In the genomic region with DNA sequence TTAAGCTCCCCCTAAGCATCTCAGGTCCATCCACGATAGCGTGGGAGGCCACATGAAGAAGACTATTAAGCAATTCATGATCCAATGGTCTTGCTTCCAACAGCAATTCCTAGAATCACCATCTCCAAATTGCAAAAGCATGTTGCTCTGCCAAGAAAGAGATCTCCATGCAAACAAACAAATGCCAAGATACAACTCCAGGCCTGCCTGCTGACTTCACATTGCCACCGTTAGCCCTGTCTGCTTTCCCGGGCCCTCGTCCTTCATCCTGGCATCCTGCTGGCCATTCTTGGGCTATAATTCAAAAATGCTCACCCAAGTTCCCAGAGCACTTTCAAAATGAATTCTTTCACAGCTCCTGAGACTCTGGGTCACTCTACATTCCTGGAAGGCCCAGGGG, we compare ENCODE assay signal across 14 mouse cellular contexts. TPM values are rescaled to one million over a fixed set of nuclear protein-coding genes. Genes with fewer than 3 reads are reported as not detected.
DNase-seq lines count a peak whose midpoint lies in the region; ATAC-seq and TF ChIP-seq lines count a peak whose summit lies in the region.
"Had no signal": no experiment of that assay in that cellular context is flagged by ENCODE, and none has a peak within 500 bp of the region (broad histone marks: within the 10 kb centered on the region; RNA-seq: fewer than 3 reads in every experiment).

No protein-coding gene starts in this region.

- no peaks in the 10 kb centered on the region for H3K36me3 ChIP-seq in hindbrain, postnatal 0 days (ENCODE audit: insufficient read depth, low read length)
- no peaks in the 10 kb centered on the region for H3K36me3 ChIP-seq in hindbrain, embryonic 10.5 days
- H3K36me3 ChIP-seq in midbrain, embryonic 11.5 days (ENCODE audit: control insufficient read depth, insufficient read depth, low read length) = no peaks in the 10 kb centered on the region
- H3K36me3 ChIP-seq in midbrain, embryonic 16.5 days (ENCODE audit: control insufficient read depth, insufficient read depth, low read length) = no peaks in the 10 kb centered on the region
- no peaks in the 10 kb centered on the region for H3K36me3 ChIP-seq in neural tube, embryonic 15.5 days
- H3K36me3 ChIP-seq in forebrain, embryonic 16.5 days (ENCODE audit: control insufficient read depth, insufficient read depth) = no peaks in the 10 kb centered on the region
- H3K36me3 ChIP-seq: intestine, embryonic 15.5 days; liver, embryonic 12.5 days; midbrain, embryonic 13.5 days had no signal

- no peaks in the 10 kb centered on the region for H3K27me3 ChIP-seq in hindbrain, postnatal 0 days (ENCODE audit: insufficient read depth, low read length)
- H3K27me3 ChIP-seq in hindbrain, embryonic 10.5 days (ENCODE audit: insufficient read depth, poor library complexity, severe bottlenecking) = no peaks in the 10 kb centered on the region
- H3K27me3 ChIP-seq in midbrain, embryonic 11.5 days (ENCODE audit: control insufficient read depth, insufficient read depth, low read length) = no peaks in the 10 kb centered on the region
- no peaks in the 10 kb centered on the region for H3K27me3 ChIP-seq in midbrain, embryonic 16.5 days (ENCODE audit: control insufficient read depth, insufficient read depth, low read depth, low read length)
- H3K27me3 ChIP-seq in neural tube, embryonic 15.5 days (replicated peaks) = no peaks in the 10 kb centered on the region
- no peaks in the 10 kb centered on the region for H3K27me3 ChIP-seq in forebrain, embryonic 16.5 days (replicated peaks; ENCODE audit: control insufficient read depth, insufficient read depth, low read length)
- H3K27me3 ChIP-seq: intestine, embryonic 15.5 days; midbrain, embryonic 13.5 days had no signal

- no peaks in the 10 kb centered on the region for H3K9me3 ChIP-seq in hindbrain, postnatal 0 days (ENCODE audit: low read length)
- H3K9me3 ChIP-seq in hindbrain, embryonic 10.5 days = no peaks in the 10 kb centered on the region
- no peaks in the 10 kb centered on the region for H3K9me3 ChIP-seq in midbrain, embryonic 11.5 days (ENCODE audit: control insufficient read depth, low read length)
- no peaks in the 10 kb centered on the region for H3K9me3 ChIP-seq in midbrain, embryonic 16.5 days (replicated peaks; ENCODE audit: control insufficient read depth, low read length, poor library complexity, severe bottlenecking)
- no peaks in the 10 kb centered on the region for H3K9me3 ChIP-seq in neural tube, embryonic 15.5 days (replicated peaks)
- H3K9me3 ChIP-seq in forebrain, embryonic 16.5 days (ENCODE audit: control insufficient read depth, low read length) = no peaks in the 10 kb centered on the region
- H3K9me3 ChIP-seq: intestine, embryonic 15.5 days; liver, embryonic 12.5 days; midbrain, embryonic 13.5 days had no signal

- H3K9ac ChIP-seq in hindbrain, postnatal 0 days (replicated peaks; ENCODE audit: low read length) = no peak overlapping the region
- H3K9ac ChIP-seq in midbrain, embryonic 11.5 days (ENCODE audit: low read length) = no peak overlapping the region
- H3K9ac ChIP-seq in midbrain, embryonic 16.5 days (ENCODE audit: low read depth, low read length) = no peak overlapping the region
- no peak overlapping the region for H3K9ac ChIP-seq in neural tube, embryonic 15.5 days (replicated peaks)
- H3K9ac ChIP-seq in forebrain, embryonic 16.5 days (replicated peaks; ENCODE audit: low read depth, low read length) = no peak overlapping the region
- H3K9ac ChIP-seq: forebrain, postnatal 0 days; intestine, embryonic 15.5 days; liver, embryonic 12.5 days; midbrain, embryonic 13.5 days had no signal

- no peak overlapping the region for H3K4me3 ChIP-seq in hindbrain, postnatal 0 days (ENCODE audit: low read length)
- no peak overlapping the region for H3K4me3 ChIP-seq in hindbrain, embryonic 10.5 days
- no peak overlapping the region for H3K4me3 ChIP-seq in midbrain, embryonic 11.5 days (ENCODE audit: low read depth, low read length)
- no peak overlapping the region for H3K4me3 ChIP-seq in midbrain, embryonic 16.5 days (ENCODE audit: low read depth, low read length)
- no peak overlapping the region for H3K4me3 ChIP-seq in neural tube, embryonic 15.5 days (replicated peaks)
- no peak overlapping the region for H3K4me3 ChIP-seq in forebrain, embryonic 16.5 days (replicated peaks; ENCODE audit: low read length)
- H3K4me3 ChIP-seq: intestine, embryonic 15.5 days; liver, embryonic 12.5 days; midbrain, embryonic 13.5 days had no signal

- no peak overlapping the region for H3K4me2 ChIP-seq in hindbrain, postnatal 0 days (ENCODE audit: low read depth, low read length)
- H3K4me2 ChIP-seq in midbrain, embryonic 11.5 days = no peak overlapping the region
- no peak overlapping the region for H3K4me2 ChIP-seq in midbrain, embryonic 16.5 days (ENCODE audit: low read length)
- H3K4me2 ChIP-seq in neural tube, embryonic 15.5 days = no peak overlapping the region
- H3K4me2 ChIP-seq in forebrain, embryonic 16.5 days (ENCODE audit: low read length) = no peak overlapping the region
- H3K4me2 ChIP-seq: intestine, embryonic 15.5 days; liver, embryonic 12.5 days; midbrain, embryonic 13.5 days had no signal

- no peak for TF ChIP-seq CTCF in hindbrain, postnatal 0 days (IDR thresholded peaks at IDR 0.05; ENCODE audit: low read depth)

- H3K27ac ChIP-seq in hindbrain, postnatal 0 days = 0 out of 2 replicates have a peak overlapping the region, but pooled peaks have one; percentile 29
- H3K27ac ChIP-seq in hindbrain, embryonic 10.5 days = no peak overlapping the region
- no peak overlapping the region for H3K27ac ChIP-seq in midbrain, embryonic 11.5 days (ENCODE audit: low read depth, low read length)
- H3K27ac ChIP-seq in midbrain, embryonic 16.5 days (ENCODE audit: low read length) = no peak overlapping the region
- H3K27ac ChIP-seq in neural tube, embryonic 15.5 days (replicated peaks) = peak overlapping the region; percentile 3; the same call in 1 of the 2 replicates
- H3K27ac ChIP-seq in forebrain, embryonic 16.5 days (ENCODE audit: low read length) = no peak overlapping the region
- H3K27ac ChIP-seq: intestine, embryonic 15.5 days; liver, embryonic 12.5 days; midbrain, embryonic 13.5 days had no signal

- 54% methylated on average over 5 of the region's 5 CpGs for WGBS in hindbrain, postnatal 0 days
- WGBS in hindbrain, embryonic 10.5 days = 84% methylated on average over 5 of the region's 5 CpGs
- WGBS in midbrain, embryonic 11.5 days = 85% methylated on average over 5 of the region's 5 CpGs
- WGBS in midbrain, embryonic 16.5 days = 83% methylated on average over 5 of the region's 5 CpGs
- 45% methylated on average over 5 of the region's 5 CpGs for WGBS in neural tube, embryonic 15.5 days
- WGBS in forebrain, embryonic 16.5 days = 79% methylated on average over 5 of the region's 5 CpGs

- no peak for ATAC-seq in cerebellum, adult (ENCODE audit: insufficient number of reproducible peaks, low FRiP score, low TSS enrichment)
- ATAC-seq in hindbrain, postnatal 0 days = no peak
- ATAC-seq in midbrain, embryonic 11.5 days (ENCODE audit: low FRiP score) = no peak
- ATAC-seq in midbrain, embryonic 16.5 days = no peak
- no peak for ATAC-seq in neural tube, embryonic 15.5 days (ENCODE audit: low FRiP score)
- no peak for ATAC-seq in forebrain, embryonic 16.5 days
- ATAC-seq: forebrain, postnatal 0 days; intestine, embryonic 15.5 days; liver, embryonic 12.5 days; midbrain, embryonic 13.5 days had no signal

- DNase-seq in cerebellum, adult 9-11 months = peak; percentile 50
- no peak for DNase-seq in hindbrain, postnatal 0 days (ENCODE audit: low spot score)
- DNase-seq in hindbrain, embryonic 10.5 days (ENCODE audit: low spot score) = no peak
- DNase-seq in midbrain, embryonic 11.5 days (ENCODE audit: low spot score, missing footprints) = peak; percentile 83
- DNase-seq: forebrain, postnatal 0 days; right cerebral cortex, postnatal 25 days; thymus, postnatal 36 days had no signal

- peaks cover 6% of the 10 kb centered on the region; the same call in 1 of the 2 replicates for H3K4me1 ChIP-seq in hindbrain, postnatal 0 days (ENCODE audit: insufficient read depth, low read length)
- peaks cover 42% of the 10 kb centered on the region for H3K4me1 ChIP-seq in hindbrain, embryonic 10.5 days (replicated peaks)
- H3K4me1 ChIP-seq in midbrain, embryonic 11.5 days (ENCODE audit: control insufficient read depth, insufficient read depth, low read length) = peaks cover 11% of the 10 kb centered on the region
- peaks cover 23% of the 10 kb centered on the region for H3K4me1 ChIP-seq in midbrain, embryonic 16.5 days (ENCODE audit: control insufficient read depth, insufficient read depth, low read length)
- peaks cover 74% of the 10 kb centered on the region for H3K4me1 ChIP-seq in neural tube, embryonic 15.5 days
- H3K4me1 ChIP-seq in forebrain, embryonic 16.5 days (replicated peaks; ENCODE audit: control insufficient read depth, insufficient read depth, low read length) = peaks cover 14% of the 10 kb centered on the region

RNA-seq across cellular contexts. Expression of a gene that starts 5.6 kb away (rescaled TPM):
- total RNA-seq in hindbrain, postnatal 0 days (2014; rRNA removed) = 66.0 and 76.9 TPM in 2 replicates
- 67.9 and 72.1 TPM in 2 replicates for polyA plus RNA-seq in hindbrain, postnatal 0 days (2015; fragmentation: Nextera tagmentation; extraction: Ambion mirVana)
- polyA plus RNA-seq in hindbrain, embryonic 10.5 days (2016; fragmentation: Nextera tagmentation; extraction: Ambion mirVana) = 28.2 and 44.4 TPM in 2 replicates
- 33.1 and 34.0 TPM in 2 replicates for polyA plus RNA-seq in midbrain, embryonic 11.5 days (2014; fragmentation: Nextera tagmentation; extraction: Ambion mirVana)
- 107 and 108 TPM in 2 replicates for polyA plus RNA-seq in midbrain, embryonic 16.5 days (2015; fragmentation: Nextera tagmentation; extraction: Ambion mirVana)
- polyA plus RNA-seq in neural tube, embryonic 15.5 days (2015; fragmentation: Nextera tagmentation; extraction: Ambion mirVana) = 98.8 and 118 TPM in 2 replicates
- polyA plus RNA-seq in forebrain, embryonic 16.5 days (2015; fragmentation: Nextera tagmentation; extraction: Ambion mirVana) = 92.2 and 99.1 TPM in 2 replicates

Comparison
In these comparisons a context has a peak if more than half of its experiments do, and no peak if none do; other contexts are left out.
1. H3K27ac ChIP-seq: peak in hindbrain, postnatal 0 days (single experiment) and neural tube, embryonic 15.5 days (single experiment); none in hindbrain, embryonic 10.5 days (single experiment), midbrain, embryonic 11.5 days (single experiment), midbrain, embryonic 16.5 days (single experiment) and forebrain, embryonic 16.5 days (single experiment).
2. DNase-seq: peak in cerebellum, adult 9-11 months (single experiment) and midbrain, embryonic 11.5 days (single experiment); none in hindbrain, postnatal 0 days (single experiment) and hindbrain, embryonic 10.5 days (single experiment).